Mouse (Mus musculus) embryo, embryonic 9.5 days (tissue): ENCODE data around the gene Rpl9.

Experiments
- DNase-seq: peaks from one replicate; pipeline ENCODE4 v3.0.0-alpha.2; 2017; ENCODE audit errors: extremely low spot score

Gene Rpl9

GRCm38 (mm10) chr5:65374746-65375145 lies 16.5 kb downstream of the Rpl9 start:
- no peak for DNase-seq

GRCm38 (mm10) chr5:65371551-65371950 lies 19.7 kb downstream of the Rpl9 start:
- DNase-seq = no peak

- no peak for DNase-seq
These were observed 23.4 kb downstream of the Rpl9 start for GRCm38 (mm10) chr5:65367837-65368236.

- DNase-seq = no peak
These were observed 33.5 kb downstream of the Rpl9 start for GRCm38 (mm10) chr5:65357771-65358170.

- no peak for DNase-seq
These were observed 34.4 kb downstream of the Rpl9 start for GRCm38 (mm10) chr5:65356851-65357250.

GRCm38 (mm10) chr5:65354985-65355384 lies 36.3 kb downstream of the Rpl9 start:
- no peak for DNase-seq

GRCm38 (mm10) chr5:65354097-65354496 lies 37.1 kb downstream of the Rpl9 start:
- DNase-seq = no peak

GRCm38 (mm10) chr5:65350508-65350907 lies 40.7 kb downstream of the Rpl9 start:
- no peak for DNase-seq

GRCm38 (mm10) chr5:65348168-65348567 lies 43.1 kb downstream of the Rpl9 start, which contains the start of gene Klb:
TSS of gene Klb (plus strand) at chr5:65348314.
- DNase-seq = peak; percentile 33

- DNase-seq = no peak
These were observed 51.1 kb downstream of the Rpl9 start for GRCm38 (mm10) chr5:65340167-65340566.

GRCm38 (mm10) chr5:65338394-65338793 lies 52.9 kb downstream of the Rpl9 start:
- DNase-seq = no peak
